Comparison of ENCODE assay signal across 9 mouse cellular contexts in genomic region chrX:77487922-77488799, GRCm38 (mm10). TPM values are rescaled to one million over a fixed set of nuclear protein-coding genes. Genes with fewer than 3 reads are reported as not detected.
DNase-seq lines count a peak whose midpoint lies in the region; ATAC-seq lines count a peak whose summit lies in the region.
"Had no signal": no experiment of that assay in that cellular context is flagged by ENCODE, and none has a peak within 500 bp of the region (broad histone marks: within the 10 kb centered on the region; RNA-seq: fewer than 3 reads in every experiment).

No protein-coding gene starts in this region.

- H3K4me2 ChIP-seq in forebrain, embryonic 14.5 days (ENCODE audit: low read length), result no peak overlapping the region
- H3K4me2 ChIP-seq in forebrain, embryonic 15.5 days (replicated peaks), result no peak overlapping the region
- H3K4me2 ChIP-seq in midbrain, embryonic 15.5 days, result no peak overlapping the region
- no peak overlapping the region for H3K4me2 ChIP-seq in midbrain, embryonic 14.5 days (ENCODE audit: low read length)

- no peak for ATAC-seq in forebrain, embryonic 14.5 days
- ATAC-seq in forebrain, embryonic 15.5 days (replicated peaks), result no peak
- no peak for ATAC-seq in midbrain, embryonic 15.5 days (replicated peaks)
- ATAC-seq in midbrain, embryonic 14.5 days (ENCODE audit: low FRiP score, low TSS enrichment), result no peak

- H3K27ac ChIP-seq in forebrain, embryonic 14.5 days (ENCODE audit: low read depth, low read length), result no peak overlapping the region
- no peak overlapping the region for H3K27ac ChIP-seq in forebrain, embryonic 15.5 days (replicated peaks)
- 0 out of 2 replicates have a peak overlapping the region, but pooled peaks have one; percentile 20 for H3K27ac ChIP-seq in midbrain, embryonic 15.5 days
- no peak overlapping the region for H3K27ac ChIP-seq in midbrain, embryonic 14.5 days (replicated peaks; ENCODE audit: low read depth, low read length)
- no peak overlapping the region for H3K27ac ChIP-seq in forebrain, embryonic 10.5 days
- H3K27ac ChIP-seq: limb, embryonic 10.5 days had no signal

- intact Hi-C loops in left cerebral cortex, postnatal 4 days (cut with DNase I), result no loop called here

- no peaks in the 10 kb centered on the region for H3K36me3 ChIP-seq in forebrain, embryonic 14.5 days (ENCODE audit: control insufficient read depth, insufficient read depth, low read length)
- H3K36me3 ChIP-seq in forebrain, embryonic 15.5 days, result no peaks in the 10 kb centered on the region
- no peaks in the 10 kb centered on the region for H3K36me3 ChIP-seq in midbrain, embryonic 15.5 days (replicated peaks)
- H3K36me3 ChIP-seq in midbrain, embryonic 14.5 days (ENCODE audit: control insufficient read depth, insufficient read depth, low read length), result no peaks in the 10 kb centered on the region
- H3K36me3 ChIP-seq in forebrain, embryonic 10.5 days (replicated peaks), result no peaks in the 10 kb centered on the region
- H3K36me3 ChIP-seq: limb, embryonic 10.5 days had no signal

- 76% methylated on average over 7 of the region's 7 CpGs for WGBS in forebrain, embryonic 14.5 days
- 59% methylated on average over 7 of the region's 7 CpGs for WGBS in forebrain, embryonic 15.5 days
- WGBS in midbrain, embryonic 15.5 days, result 65% methylated on average over 7 of the region's 7 CpGs
- WGBS in midbrain, embryonic 14.5 days, result 65% methylated on average over 7 of the region's 7 CpGs
- 80% methylated on average over 7 of the region's 7 CpGs for WGBS in forebrain, embryonic 10.5 days

- H3K27me3 ChIP-seq in forebrain, embryonic 14.5 days (replicated peaks; ENCODE audit: control insufficient read depth, insufficient read depth, low read length), result no peaks in the 10 kb centered on the region
- H3K27me3 ChIP-seq in forebrain, embryonic 15.5 days, result no peaks in the 10 kb centered on the region
- no peaks in the 10 kb centered on the region for H3K27me3 ChIP-seq in midbrain, embryonic 15.5 days (replicated peaks)
- no peaks in the 10 kb centered on the region for H3K27me3 ChIP-seq in midbrain, embryonic 14.5 days (ENCODE audit: control insufficient read depth, insufficient read depth, low read length)
- no peaks in the 10 kb centered on the region for H3K27me3 ChIP-seq in forebrain, embryonic 10.5 days (ENCODE audit: poor library complexity, severe bottlenecking)

- H3K4me3 ChIP-seq in forebrain, embryonic 14.5 days (ENCODE audit: low read depth, low read length), result no peak overlapping the region
- H3K4me3 ChIP-seq in forebrain, embryonic 15.5 days, result no peak overlapping the region
- no peak overlapping the region for H3K4me3 ChIP-seq in midbrain, embryonic 15.5 days
- no peak overlapping the region for H3K4me3 ChIP-seq in midbrain, embryonic 14.5 days (replicated peaks; ENCODE audit: low read depth, low read length)
- no peak overlapping the region for H3K4me3 ChIP-seq in forebrain, embryonic 10.5 days
- H3K4me3 ChIP-seq: limb, embryonic 10.5 days had no signal

- peak; percentile 23 for DNase-seq in forebrain, embryonic 14.5 days (ENCODE audit: low spot score)
- DNase-seq in midbrain, embryonic 14.5 days, result no peak
- DNase-seq in cerebellum, postnatal 25 days, result peak; percentile 22
- peak; percentile 16 for DNase-seq in left cerebral cortex, postnatal 4 days
- DNase-seq in forebrain, embryonic 10.5 days (ENCODE audit: extremely low spot score, low spot score), result no peak
- no peak for DNase-seq in urinary bladder, postnatal 25 days (ENCODE audit: low spot score)

- no peaks in the 10 kb centered on the region for H3K9me3 ChIP-seq in forebrain, embryonic 14.5 days (replicated peaks; ENCODE audit: control insufficient read depth, low read length)
- no peaks in the 10 kb centered on the region for H3K9me3 ChIP-seq in forebrain, embryonic 15.5 days
- no peaks in the 10 kb centered on the region for H3K9me3 ChIP-seq in midbrain, embryonic 15.5 days
- H3K9me3 ChIP-seq in midbrain, embryonic 14.5 days (ENCODE audit: control insufficient read depth, low read length), result no peaks in the 10 kb centered on the region
- peaks cover 3% of the 10 kb centered on the region; the same call in 1 of the 2 replicates for H3K9me3 ChIP-seq in forebrain, embryonic 10.5 days
- H3K9me3 ChIP-seq: limb, embryonic 10.5 days had no signal

- H3K9ac ChIP-seq in forebrain, embryonic 14.5 days (ENCODE audit: low read length), result no peak overlapping the region
- no peak overlapping the region for H3K9ac ChIP-seq in forebrain, embryonic 15.5 days (replicated peaks)
- no peak overlapping the region for H3K9ac ChIP-seq in midbrain, embryonic 15.5 days
- no peak overlapping the region for H3K9ac ChIP-seq in midbrain, embryonic 14.5 days (replicated peaks; ENCODE audit: low read length)

- H3K4me1 ChIP-seq in forebrain, embryonic 14.5 days (ENCODE audit: control insufficient read depth, insufficient read depth, low read length), result no peaks in the 10 kb centered on the region
- H3K4me1 ChIP-seq in forebrain, embryonic 15.5 days, result no peaks in the 10 kb centered on the region
- H3K4me1 ChIP-seq in midbrain, embryonic 15.5 days, result no peaks in the 10 kb centered on the region
- H3K4me1 ChIP-seq in midbrain, embryonic 14.5 days (ENCODE audit: control insufficient read depth, insufficient read depth, low read length), result no peaks in the 10 kb centered on the region
- no peaks in the 10 kb centered on the region for H3K4me1 ChIP-seq in forebrain, embryonic 10.5 days
- H3K4me1 ChIP-seq: limb, embryonic 10.5 days had no signal

RNA-seq across cellular contexts. Expression of gene Tbl1x, which starts 22.7 kb away (rescaled TPM):
- 46.2 and 49.9 TPM in 2 replicates for polyA plus RNA-seq in forebrain, embryonic 14.5 days (2014; fragmentation: Nextera tagmentation; extraction: Ambion mirVana)
- polyA plus RNA-seq in forebrain, embryonic 15.5 days (2015; fragmentation: Nextera tagmentation; extraction: Ambion mirVana), result 54.0 and 56.0 TPM in 2 replicates
- polyA plus RNA-seq in midbrain, embryonic 15.5 days (2015; fragmentation: Nextera tagmentation; extraction: Ambion mirVana), result 48.2 and 48.8 TPM in 2 replicates
- polyA plus RNA-seq in midbrain, embryonic 14.5 days (2014; fragmentation: Nextera tagmentation; extraction: Ambion mirVana), result 39.2 and 54.1 TPM in 2 replicates
- total RNA-seq in left cerebral cortex, postnatal 4 days (2021), result 10 to 100 TPM; 69.3 to 70.9 TPM
- 71.4 and 76.7 TPM in 2 replicates for polyA plus RNA-seq in forebrain, embryonic 10.5 days (2016; fragmentation: Nextera tagmentation; extraction: Ambion mirVana)

Comparison
In these comparisons a context has a peak if more than half of its experiments do, and no peak if none do; other contexts are left out.
1. DNase-seq: peak in forebrain, embryonic 14.5 days (single experiment), cerebellum, postnatal 25 days (2 of 2) and left cerebral cortex, postnatal 4 days (single experiment); none in midbrain, embryonic 14.5 days (single experiment), forebrain, embryonic 10.5 days (single experiment) and urinary bladder, postnatal 25 days (single experiment).